In the genomic region with DNA sequence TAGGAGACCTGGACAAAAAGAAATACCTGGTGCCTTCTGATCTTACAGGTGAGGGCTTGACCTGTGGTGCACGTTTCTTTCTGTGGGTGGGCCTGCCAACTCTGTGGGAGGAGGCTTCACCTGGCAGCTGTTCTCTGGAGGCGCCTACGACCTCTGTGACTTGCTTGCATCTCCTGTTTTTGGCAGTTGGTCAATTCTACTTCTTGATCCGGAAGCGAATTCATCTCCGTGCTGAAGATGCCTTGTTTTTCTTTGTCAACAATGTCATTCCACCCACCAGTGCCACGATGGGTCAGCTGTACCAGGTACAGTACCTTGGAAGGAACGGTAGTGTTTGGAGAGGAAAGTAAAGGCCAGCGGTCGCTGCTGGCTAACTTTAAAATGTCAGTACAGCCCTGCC, we compare ENCODE assay signal across 8 mouse cellular contexts. TPM values are rescaled to one million over a fixed set of nuclear protein-coding genes. Genes with fewer than 3 reads are reported as not detected.
DNase-seq lines count a peak whose midpoint lies in the region; ATAC-seq and TF ChIP-seq lines count a peak whose summit lies in the region.

No protein-coding gene starts in this region.

- WGBS in bone marrow, adult 2 months: 74% methylated on average over 10 of the region's 10 CpGs
- 81% methylated on average over 10 of the region's 10 CpGs for WGBS in hindbrain, embryonic 16.5 days
- WGBS in liver, embryonic 16.5 days (ENCODE audit: insufficient replicate concordance): 72% methylated on average over 10 of the region's 10 CpGs

- TF ChIP-seq POLR2A in bone marrow, adult 2 months (IDR thresholded peaks at IDR 0.05; ENCODE audit: borderline replicate concordance, control insufficient read depth, low read depth, low read length): no peak

- peaks cover 34% of the 10 kb centered on the region for H3K36me3 ChIP-seq in hindbrain, embryonic 16.5 days (ENCODE audit: control insufficient read depth, insufficient read depth, low read length)
- H3K36me3 ChIP-seq in liver, embryonic 16.5 days (ENCODE audit: control insufficient read depth, insufficient read depth): peaks cover 28% of the 10 kb centered on the region

- ATAC-seq in hindbrain, embryonic 16.5 days: no peak
- ATAC-seq in liver, embryonic 16.5 days (ENCODE audit: low read depth): no peak
- no peak for ATAC-seq in erythroid progenitor cell, adult 5-6 weeks (replicated peaks; ENCODE audit: low FRiP score, poor library complexity, severe bottlenecking)

- no peak overlapping the region for H3K27ac ChIP-seq in bone marrow, adult 2 months (ENCODE audit: control insufficient read depth, insufficient read depth, low read depth, low read length, poor library complexity)
- no peak overlapping the region for H3K27ac ChIP-seq in hindbrain, embryonic 16.5 days (ENCODE audit: low read depth, low read length)
- peak overlapping the region; percentile 12 for H3K27ac ChIP-seq in liver, embryonic 16.5 days (ENCODE audit: low read length)

- peak; percentile 75 for DNase-seq in cerebellum, adult 9-10 months
- DNase-seq in cerebellum, postnatal 4 days (ENCODE audit: low spot score in 2 of 2): no peak
- DNase-seq in layer of hippocampus, adult 9-11 months: no peak
- DNase-seq in urinary bladder, postnatal 14 days (ENCODE audit: low spot score): no peak

- peaks cover 2% of the 10 kb centered on the region; the same call in 1 of the 2 replicates for H3K4me1 ChIP-seq in bone marrow, adult 2 months (ENCODE audit: control insufficient read depth, insufficient read depth, low read length)
- H3K4me1 ChIP-seq in hindbrain, embryonic 16.5 days (ENCODE audit: control insufficient read depth, insufficient read depth, low read depth, low read length): peaks cover 14% of the 10 kb centered on the region
- peaks cover 30% of the 10 kb centered on the region for H3K4me1 ChIP-seq in liver, embryonic 16.5 days (ENCODE audit: control insufficient read depth, low read depth, low read length)

- TF ChIP-seq CTCF in bone marrow, adult 2 months (IDR thresholded peaks at IDR 0.05; ENCODE audit: control insufficient read depth, insufficient read depth, low read length): no peak

- H3K4me2 ChIP-seq in hindbrain, embryonic 16.5 days (ENCODE audit: low read length): peak overlapping the region; percentile 89
- peak overlapping the region; percentile 97 for H3K4me2 ChIP-seq in liver, embryonic 16.5 days (ENCODE audit: low read depth, low read length)

- peak overlapping the region; percentile 50 for H3K9ac ChIP-seq in hindbrain, embryonic 16.5 days (ENCODE audit: low read depth, low read length)
- peak overlapping the region; percentile 88 for H3K9ac ChIP-seq in liver, embryonic 16.5 days (ENCODE audit: low read depth, low read length)

- no peaks in the 10 kb centered on the region for H3K9me3 ChIP-seq in hindbrain, embryonic 16.5 days (ENCODE audit: control insufficient read depth, low read length)
- no peaks in the 10 kb centered on the region for H3K9me3 ChIP-seq in liver, embryonic 16.5 days (replicated peaks; ENCODE audit: control insufficient read depth, low read length)

- peak overlapping the region; percentile 53 for H3K4me3 ChIP-seq in bone marrow, adult 2 months (replicated peaks; ENCODE audit: control insufficient read depth, low read depth, low read length)
- H3K4me3 ChIP-seq in hindbrain, embryonic 16.5 days (ENCODE audit: low read length): peak overlapping the region; percentile 83
- H3K4me3 ChIP-seq in liver, embryonic 16.5 days (ENCODE audit: low read depth, low read length): peak overlapping the region; percentile 79

- no peaks in the 10 kb centered on the region for H3K27me3 ChIP-seq in hindbrain, embryonic 16.5 days (replicated peaks; ENCODE audit: control insufficient read depth, insufficient read depth, low read length)
- no peaks in the 10 kb centered on the region for H3K27me3 ChIP-seq in liver, embryonic 16.5 days (ENCODE audit: control insufficient read depth, insufficient read depth, low read depth, low read length)

RNA-seq across cellular contexts. Expression of gene Gabarap, which starts 1.5 kb away (rescaled TPM):
- polyA plus RNA-seq in bone marrow, adult 2 months (2011; ENCODE audit: insufficient read depth, insufficient read length, low replicate concordance, missing spikeins): 204 and 443 TPM in 2 replicates
- 576 and 581 TPM in 2 replicates for polyA plus RNA-seq in hindbrain, embryonic 16.5 days (2015; fragmentation: Nextera tagmentation; extraction: Ambion mirVana)
- polyA plus RNA-seq in liver, embryonic 16.5 days (2015; fragmentation: Nextera tagmentation; extraction: Ambion mirVana): 255 and 280 TPM in 2 replicates
- total RNA-seq in erythroid progenitor cell, adult 5-6 weeks (2015; ENCODE audit: low replicate concordance): 393 and 394 TPM in 2 replicates
- total RNA-seq in erythroid progenitor cell, adult 5-6 weeks (2017; ENCODE audit: low replicate concordance): 161 and 239 TPM in 2 replicates

RNA-seq across cellular contexts. Expression of gene Phf23, which starts 3.2 kb away (rescaled TPM):
- polyA plus RNA-seq in bone marrow, adult 2 months (2011; ENCODE audit: insufficient read depth, insufficient read length, low replicate concordance, missing spikeins): 26.8 and 72.4 TPM in 2 replicates
- 54.2 and 55.4 TPM in 2 replicates for polyA plus RNA-seq in hindbrain, embryonic 16.5 days (2015; fragmentation: Nextera tagmentation; extraction: Ambion mirVana)
- 17.5 and 18.2 TPM in 2 replicates for polyA plus RNA-seq in liver, embryonic 16.5 days (2015; fragmentation: Nextera tagmentation; extraction: Ambion mirVana)
- 18.7 and 21.4 TPM in 2 replicates for total RNA-seq in erythroid progenitor cell, adult 5-6 weeks (2015; ENCODE audit: low replicate concordance)
- total RNA-seq in erythroid progenitor cell, adult 5-6 weeks (2017; ENCODE audit: low replicate concordance): 22.2 and 25.4 TPM in 2 replicates

RNA-seq across cellular contexts. Expression of gene Dvl2, which starts 8.0 kb away (rescaled TPM):
- 4.4 and 12.8 TPM in 2 replicates for polyA plus RNA-seq in bone marrow, adult 2 months (2011; ENCODE audit: insufficient read depth, insufficient read length, low replicate concordance, missing spikeins)
- 21.0 and 25.4 TPM in 2 replicates for polyA plus RNA-seq in hindbrain, embryonic 16.5 days (2015; fragmentation: Nextera tagmentation; extraction: Ambion mirVana)
- 4.4 and 5.1 TPM in 2 replicates for polyA plus RNA-seq in liver, embryonic 16.5 days (2015; fragmentation: Nextera tagmentation; extraction: Ambion mirVana)
- total RNA-seq in erythroid progenitor cell, adult 5-6 weeks (2015; ENCODE audit: low replicate concordance): 2.9 and 4.3 TPM in 2 replicates
- 0.30 and 2.4 TPM in 2 replicates for total RNA-seq in erythroid progenitor cell, adult 5-6 weeks (2017; ENCODE audit: low replicate concordance)

RNA-seq across cellular contexts. Expression of gene Elp5, which starts 10.1 kb away (rescaled TPM):
- 27.2 and 50.6 TPM in 2 replicates for polyA plus RNA-seq in bone marrow, adult 2 months (2011; ENCODE audit: insufficient read depth, insufficient read length, low replicate concordance, missing spikeins)
- 168 and 188 TPM in 2 replicates for polyA plus RNA-seq in hindbrain, embryonic 16.5 days (2015; fragmentation: Nextera tagmentation; extraction: Ambion mirVana)
- 55.1 and 57.2 TPM in 2 replicates for polyA plus RNA-seq in liver, embryonic 16.5 days (2015; fragmentation: Nextera tagmentation; extraction: Ambion mirVana)
- 45.0 and 50.7 TPM in 2 replicates for total RNA-seq in erythroid progenitor cell, adult 5-6 weeks (2015; ENCODE audit: low replicate concordance)
- total RNA-seq in erythroid progenitor cell, adult 5-6 weeks (2017; ENCODE audit: low replicate concordance): 25.3 and 45.8 TPM in 2 replicates

RNA-seq across cellular contexts. Expression of gene Ctdnep1, which starts 11.4 kb away (rescaled TPM):
- polyA plus RNA-seq in bone marrow, adult 2 months (2011; ENCODE audit: insufficient read depth, insufficient read length, low replicate concordance, missing spikeins): 42.5 and 60.6 TPM in 2 replicates
- 26.9 and 27.4 TPM in 2 replicates for polyA plus RNA-seq in hindbrain, embryonic 16.5 days (2015; fragmentation: Nextera tagmentation; extraction: Ambion mirVana)
- 7.1 and 7.3 TPM in 2 replicates for polyA plus RNA-seq in liver, embryonic 16.5 days (2015; fragmentation: Nextera tagmentation; extraction: Ambion mirVana)
- total RNA-seq in erythroid progenitor cell, adult 5-6 weeks (2015; ENCODE audit: low replicate concordance): 49.4 and 83.4 TPM in 2 replicates
- 17.1 and 20.9 TPM in 2 replicates for total RNA-seq in erythroid progenitor cell, adult 5-6 weeks (2017; ENCODE audit: low replicate concordance)
